Mouse (Mus musculus) adipose tissue, adult 10 weeks (tissue): ENCODE data around the gene Pebp1. TPM values are rescaled to one million over a fixed set of nuclear protein-coding genes. Genes with fewer than 3 reads are reported as not detected.

Source experiments
- polyA plus RNA-seq: library from polyadenylated mRNA; stranded (reverse); fragments of 350-450 nt; fragmentation: Illumina TruSeq; extraction: RNeasy Lipid Tissue Mini Kit (QIAGEN cat#74804); gene quantifications from one replicate; pipeline ENCODE4 v1.2.3, GENCODE M21; 2014; ENCODE audit warnings: low read depth, low replicate concordance

Gene Pebp1
- 1,405 TPM for polyA plus RNA-seq

DNA sequence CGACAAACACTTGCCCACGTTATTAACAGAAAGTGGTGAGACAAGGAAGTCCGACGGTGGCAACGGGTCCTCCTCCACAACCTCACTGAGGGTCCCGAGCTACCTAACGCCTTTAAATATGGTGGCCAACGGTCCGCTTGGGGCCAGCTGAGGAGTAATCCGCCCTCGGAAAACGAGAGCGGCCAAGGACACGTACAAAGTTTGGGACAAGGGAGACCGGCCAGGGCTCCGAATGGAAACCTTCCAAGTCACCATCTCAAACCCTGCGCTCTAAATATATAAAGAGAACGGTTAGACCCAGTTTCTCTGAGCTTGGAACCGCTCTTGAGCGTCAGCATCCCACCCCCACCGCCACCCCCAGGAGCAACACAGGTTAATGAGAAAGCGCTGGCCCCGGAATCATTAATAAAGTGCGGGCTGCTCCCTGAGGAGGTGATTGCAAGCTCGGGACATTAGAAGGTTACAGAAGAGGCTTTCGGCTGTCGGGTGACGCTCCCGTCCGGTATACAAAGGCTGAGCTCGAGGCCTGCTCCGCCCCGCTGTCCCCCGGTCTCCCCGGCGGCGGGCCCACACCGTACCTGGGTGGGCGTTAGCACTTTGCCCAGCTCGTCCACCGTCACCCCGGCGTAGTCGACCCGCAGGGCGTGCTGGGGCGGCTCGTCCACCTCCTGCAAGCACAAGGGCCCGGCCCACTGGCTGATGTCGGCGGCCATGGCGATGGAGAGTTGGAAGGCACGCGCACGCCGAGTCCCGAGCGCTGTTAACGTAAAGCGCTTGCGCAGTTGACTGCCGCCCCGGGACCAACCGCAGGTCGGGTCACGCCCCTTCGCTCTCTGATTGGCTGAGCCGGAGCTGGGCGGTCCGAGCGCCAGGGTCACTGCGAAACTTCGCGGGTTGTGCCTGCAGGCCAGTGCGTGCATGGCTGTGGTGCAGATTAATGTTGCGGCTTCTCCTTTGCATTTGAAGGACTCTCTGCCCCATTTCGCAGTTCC lies at the start of gene Pebp1:
Gene Pebp1 (minus strand): TSS at position 795 of the 992 bp plus-strand sequence.

DNA sequence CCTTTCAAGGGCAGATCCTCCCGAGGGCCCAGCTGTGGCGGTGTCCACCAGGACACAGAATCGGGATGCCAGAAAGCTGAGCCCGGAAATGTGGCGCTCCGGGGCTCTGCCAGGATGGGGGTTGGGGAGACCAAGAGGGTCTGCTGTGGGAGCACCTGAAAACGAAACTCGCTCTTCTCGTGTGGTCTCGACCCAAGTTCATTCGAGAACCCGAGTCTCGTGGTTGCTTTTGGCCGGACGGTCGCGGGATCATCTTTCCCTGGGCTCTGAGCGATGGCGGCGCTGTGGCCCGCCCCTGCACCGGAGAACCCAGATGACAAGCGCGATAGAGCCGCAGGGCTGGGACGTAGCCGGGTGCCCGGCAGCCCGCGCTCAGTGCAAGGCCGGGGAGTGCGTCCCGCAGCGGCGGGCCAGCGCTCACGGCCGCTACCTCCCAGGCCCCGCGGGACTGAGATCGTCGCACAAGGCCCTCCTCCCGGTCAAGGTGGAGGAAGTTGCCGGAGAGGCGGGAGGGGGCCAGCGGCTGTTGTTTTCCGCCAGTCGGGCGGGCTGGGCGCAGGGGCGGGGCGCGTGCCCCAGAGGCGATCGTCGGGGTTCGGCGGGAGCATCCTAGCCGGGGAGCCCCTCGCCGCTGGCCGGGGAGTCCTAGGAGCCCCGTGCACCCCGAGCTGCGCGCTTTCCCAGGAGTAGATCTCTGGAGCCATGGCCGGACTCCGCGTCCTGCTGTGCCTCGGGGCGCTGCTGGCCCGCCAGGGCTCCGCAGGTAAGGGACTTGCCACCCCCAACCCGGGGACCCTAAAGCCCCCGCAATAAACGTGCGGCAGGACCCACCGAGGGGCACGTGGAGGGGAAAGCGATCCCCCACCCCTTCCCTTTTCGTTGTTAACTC lies 31.6 kb upstream of the Pebp1 start, which contains the start of gene Vsig10:
Gene Vsig10 (plus strand): TSS at position 343 of the 889 bp plus-strand sequence.

Other genes with a start within 250 kb of the Pebp1 start
- gene Suds3, start 171.5 kb downstream of the Pebp1 start, polyA plus RNA-seq, result 61.8 TPM
- 8.9 TPM for gene Taok3, start 167.5 kb downstream of the Pebp1 start, polyA plus RNA-seq
- 13.3 TPM for gene Vsig10, start 31.5 kb upstream of the Pebp1 start, polyA plus RNA-seq
- gene Wsb2, start 69.7 kb upstream of the Pebp1 start, polyA plus RNA-seq, result 83.3 TPM
- 21.3 TPM for gene Rfc5, start 101.4 kb upstream of the Pebp1 start, polyA plus RNA-seq
- 0.96 TPM for gene Ksr2, start 126.4 kb upstream of the Pebp1 start, polyA plus RNA-seq